Mouse (Mus musculus): ENCODE measurements around the gene Chst13.

The Chst13 gene

DNA sequence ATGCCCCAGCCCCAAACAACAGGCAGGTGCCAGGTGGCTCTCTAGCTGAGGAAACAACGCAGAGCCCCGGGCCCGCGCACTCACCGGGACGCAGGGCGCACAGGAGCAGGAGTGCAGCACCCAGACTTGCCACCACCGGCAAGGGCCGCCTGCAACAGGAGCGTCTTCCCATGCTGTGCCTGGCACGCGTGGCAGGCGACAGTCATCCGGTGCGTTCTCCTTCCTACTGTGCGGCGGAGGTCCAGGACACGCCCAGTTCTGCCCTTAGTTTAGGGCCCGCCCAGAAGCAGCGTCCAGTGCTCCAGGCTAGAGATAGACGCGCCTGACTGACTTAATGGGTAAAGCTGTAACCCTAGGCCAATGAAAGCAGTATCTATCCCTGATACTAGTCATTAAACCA lies at the start of gene Chst13:
TSS of gene Chst13 (minus strand) at position 195 of the 400 bp plus-strand sequence.
- peak; percentile 14 for DNase-seq

DNA sequence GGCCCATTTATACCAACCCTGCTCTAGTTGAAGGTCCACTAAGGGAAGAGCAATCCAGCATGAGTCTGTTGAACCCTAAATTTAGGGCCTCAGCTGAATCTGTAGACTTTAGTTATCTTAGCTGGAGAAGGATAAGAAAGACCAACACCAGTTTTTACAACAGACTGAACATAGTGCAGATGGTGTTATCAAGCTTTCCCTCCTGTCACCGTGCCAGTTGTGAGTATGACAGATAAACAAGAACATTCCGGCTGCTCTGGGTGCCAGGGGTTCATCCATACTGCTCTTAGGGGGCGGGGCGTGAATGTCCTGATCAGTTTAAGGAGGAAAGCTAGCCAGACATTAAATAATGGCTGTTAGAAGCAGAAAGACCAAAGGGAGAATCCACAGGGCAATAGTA lies 49.7 kb upstream of the Chst13 start:
- no peak for DNase-seq

DNA sequence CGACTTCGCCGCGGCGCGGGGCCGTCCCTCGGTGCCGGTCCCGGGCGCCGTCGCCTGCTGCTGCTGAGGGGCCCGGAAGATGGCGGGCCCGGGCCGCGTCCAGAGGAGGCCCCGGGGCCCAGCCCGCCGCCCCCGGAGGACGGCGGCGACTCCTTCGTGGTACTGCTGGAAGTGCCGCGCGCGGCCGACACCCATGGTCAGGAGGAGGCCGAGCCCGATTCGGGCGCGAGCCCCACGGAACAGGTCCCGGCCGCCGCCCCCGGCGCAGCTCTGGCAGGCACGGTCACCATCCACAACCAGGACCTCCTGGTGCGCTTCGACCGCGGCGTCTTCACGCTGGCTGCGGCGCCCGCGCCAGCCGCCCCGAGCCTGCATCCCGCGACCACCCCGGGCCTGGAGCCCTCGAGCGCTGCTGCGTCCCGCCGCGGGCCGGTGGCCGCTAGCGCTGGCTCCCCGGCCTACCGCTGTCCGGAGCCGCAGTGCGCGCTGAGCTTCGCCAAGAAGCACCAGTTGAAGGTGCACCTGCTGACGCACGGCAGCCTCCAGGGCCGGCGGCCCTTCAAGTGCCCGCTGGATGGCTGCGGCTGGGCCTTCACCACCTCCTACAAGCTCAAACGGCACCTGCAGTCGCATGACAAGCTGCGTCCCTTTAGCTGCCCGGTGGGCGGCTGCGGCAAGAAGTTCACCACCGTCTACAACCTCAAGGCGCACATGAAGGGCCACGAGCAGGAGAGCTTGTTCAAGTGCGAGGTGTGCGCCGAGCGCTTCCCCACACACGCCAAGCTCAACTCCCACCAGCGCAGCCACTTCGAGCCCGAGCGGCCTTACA lies 45.0 kb upstream of the Chst13 start:
- peak; percentile 57 for DNase-seq

DNA sequence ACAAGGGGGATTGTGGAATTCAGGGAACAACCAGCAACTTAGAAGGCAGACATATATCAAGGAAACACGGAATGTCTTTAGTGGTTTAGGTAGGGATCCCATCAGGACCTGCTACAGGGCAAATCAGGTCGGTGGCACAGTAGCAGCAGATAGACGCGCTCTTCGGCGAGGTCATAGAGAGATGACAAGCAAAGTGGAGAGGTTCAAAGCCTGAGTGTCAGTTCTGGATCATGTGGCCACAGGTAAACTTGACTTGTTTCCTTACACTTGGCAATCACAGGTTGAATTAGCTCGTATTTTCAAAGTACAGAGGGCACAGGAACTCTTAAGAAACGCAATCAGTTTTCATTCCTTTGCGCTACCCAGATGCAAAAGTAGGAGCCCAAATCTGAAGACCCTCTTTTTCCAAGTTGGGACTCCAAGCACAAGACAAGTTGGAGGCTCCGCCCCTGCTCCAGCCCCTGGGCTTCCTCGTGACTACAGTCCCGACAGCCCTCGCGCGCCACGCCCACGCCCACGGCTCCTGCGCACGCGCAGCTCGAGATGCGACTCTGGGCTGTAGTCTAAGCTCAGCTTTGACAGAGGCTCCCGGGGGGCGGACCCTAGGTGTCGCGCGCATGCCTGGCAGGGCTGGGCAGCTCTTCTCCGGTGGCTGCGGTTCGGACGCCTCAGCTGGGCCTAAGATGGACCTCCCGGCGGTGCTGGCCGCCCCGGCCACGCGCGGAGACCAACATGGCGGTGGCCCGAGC lies 44.2 kb upstream of the Chst13 start, which contains the start of gene Zxdc:
TSS of gene Zxdc (plus strand) at position 517 of the 749 bp plus-strand sequence.
- DNase-seq = peak; percentile 99

DNA sequence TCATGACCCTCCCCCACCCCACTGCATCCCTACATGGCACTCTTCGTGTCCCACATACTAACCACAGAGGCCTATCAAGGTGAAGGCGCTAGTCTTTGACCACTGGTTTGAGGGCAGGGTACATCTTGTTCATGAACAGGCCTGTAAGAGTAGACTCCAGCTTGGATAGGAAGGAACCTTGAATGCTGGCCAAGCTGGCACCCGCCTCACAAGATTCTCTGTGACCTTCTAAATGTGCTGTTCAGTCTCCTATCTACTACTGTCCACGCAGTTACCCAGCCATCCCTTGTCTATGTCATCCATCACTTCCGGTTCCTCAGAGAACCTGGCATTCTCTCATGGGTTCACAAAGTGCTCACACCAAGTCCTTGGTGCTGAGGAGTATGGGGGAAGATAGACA lies 38.3 kb upstream of the Chst13 start:
- no peak for DNase-seq

DNA sequence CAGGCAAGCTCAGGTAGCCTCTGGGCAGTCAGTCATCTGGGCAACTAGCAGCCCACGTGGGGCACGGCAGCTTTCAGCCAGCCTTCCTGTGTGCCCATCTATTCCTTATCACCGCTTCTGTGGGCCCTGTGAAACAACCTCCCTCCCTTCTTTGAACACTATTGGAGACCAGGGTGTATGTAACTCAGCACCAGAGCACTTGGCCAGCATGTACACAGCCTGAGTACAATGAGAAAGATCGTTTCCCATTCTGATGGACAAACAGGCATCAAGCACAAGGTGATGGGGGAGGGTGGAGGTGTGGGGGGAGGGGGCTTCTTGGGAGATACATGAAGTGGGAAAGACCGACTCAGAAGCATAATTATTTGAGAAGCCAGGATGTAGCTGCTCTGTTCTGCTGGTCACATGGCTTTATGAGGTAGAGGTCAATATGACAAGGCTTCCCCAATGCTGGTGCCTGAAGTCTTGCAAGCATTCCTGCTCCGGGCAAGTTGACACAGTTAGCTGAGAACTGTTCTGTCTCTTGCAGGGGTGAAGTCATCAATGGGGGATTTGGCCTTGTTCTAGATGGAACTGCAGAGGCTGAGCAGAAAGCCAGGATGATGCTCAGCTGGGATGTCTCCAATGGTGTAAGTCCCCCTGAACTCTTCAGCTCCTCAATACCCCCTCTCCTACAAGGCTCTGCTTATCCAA lies 36.1 kb upstream of the Chst13 start:
- no peak for DNase-seq

DNA sequence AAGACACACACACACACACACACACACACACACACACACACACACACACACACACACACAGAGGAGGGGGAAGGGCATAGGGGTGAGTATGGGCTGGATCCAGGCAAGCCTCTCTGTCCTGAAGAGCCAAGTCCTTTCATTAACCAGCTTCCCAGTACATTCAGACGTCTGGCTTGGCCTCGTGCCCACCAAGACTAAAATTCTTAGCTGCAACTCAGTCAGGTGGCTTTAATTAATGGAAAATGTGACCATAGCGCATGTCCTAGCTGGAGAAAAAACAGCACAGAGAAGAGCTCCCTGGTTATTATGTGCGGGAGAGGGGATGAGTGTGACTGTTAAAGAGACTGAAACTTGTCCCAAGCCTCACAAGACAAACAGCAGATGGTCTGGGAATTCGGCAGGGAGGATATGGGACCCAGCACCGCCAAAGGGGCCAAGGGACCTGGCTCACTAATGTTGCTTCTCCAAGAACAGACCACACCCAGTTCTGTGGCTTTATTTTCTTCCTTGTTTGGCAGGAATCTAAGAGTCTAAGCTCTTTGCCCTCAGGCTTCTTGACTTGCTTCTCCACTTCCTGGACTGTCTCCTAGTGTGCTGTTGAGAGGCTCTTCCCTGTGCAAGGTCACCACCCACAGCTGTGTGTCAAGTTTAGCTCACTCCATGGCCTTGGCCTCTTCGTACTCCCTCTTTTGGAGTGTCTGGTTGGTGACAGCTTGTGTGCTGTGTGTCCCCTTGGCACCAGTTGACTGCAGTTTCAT lies 35.2 kb upstream of the Chst13 start:
- no peak for DNase-seq

DNA sequence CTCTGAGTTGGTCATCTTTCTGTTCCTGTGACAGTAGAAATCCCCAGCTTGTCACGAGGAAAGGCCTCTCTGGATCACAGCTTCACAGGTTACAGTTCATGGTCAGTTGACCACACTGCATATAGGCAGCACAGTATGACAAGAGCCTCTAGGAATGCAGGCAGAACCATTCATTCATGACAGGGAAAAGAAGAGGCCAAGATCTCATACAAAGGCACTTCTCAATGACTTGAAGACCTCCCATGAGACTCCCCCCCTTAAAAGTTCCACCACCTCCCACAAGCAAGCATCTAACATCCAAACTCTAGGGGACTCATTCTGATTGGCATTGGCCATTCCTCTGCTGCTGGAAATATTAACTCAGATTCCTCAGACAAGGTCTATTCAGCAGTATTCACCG lies 34.5 kb upstream of the Chst13 start:
- no peak for DNase-seq

DNA sequence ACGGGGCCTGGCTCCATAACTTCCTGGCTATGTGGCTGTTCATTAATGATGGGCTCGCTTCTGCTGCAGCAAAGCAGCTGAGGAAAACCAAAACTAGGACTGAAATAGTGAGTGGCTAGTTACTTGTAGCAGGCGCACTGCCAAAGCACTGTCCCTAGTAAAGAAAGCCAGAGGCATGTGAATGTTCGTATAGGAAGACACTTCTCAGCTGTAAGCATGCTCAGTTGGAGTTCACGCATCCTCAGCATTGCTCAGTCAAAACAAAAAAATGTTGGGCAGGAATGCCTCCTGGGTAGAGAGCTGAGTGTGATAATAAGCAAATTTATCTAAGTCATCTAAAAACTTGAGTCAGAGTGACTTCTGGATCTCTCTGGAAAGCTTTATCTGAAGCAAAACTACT lies 33.2 kb upstream of the Chst13 start:
- no peak for DNase-seq

DNA sequence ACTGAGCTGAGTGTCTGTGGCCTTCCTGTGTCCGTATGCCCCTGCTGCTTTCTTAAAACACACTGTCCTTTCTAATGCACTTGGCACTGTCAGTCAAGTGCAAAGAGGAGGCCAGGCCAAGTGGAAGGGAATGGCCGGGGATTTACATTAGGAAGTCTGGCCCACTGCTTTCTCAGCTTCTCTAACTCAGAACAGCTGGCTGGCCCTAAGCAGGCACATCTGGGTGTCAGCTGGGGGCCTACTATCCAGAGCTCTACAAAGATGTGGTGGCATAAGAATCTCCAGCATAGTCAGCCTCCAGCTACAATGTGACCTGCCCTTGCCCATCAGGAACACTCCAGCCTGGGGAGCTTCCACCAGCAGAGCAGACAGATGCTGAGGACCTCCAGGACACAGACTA lies 25.0 kb upstream of the Chst13 start:
- DNase-seq = no peak

DNA sequence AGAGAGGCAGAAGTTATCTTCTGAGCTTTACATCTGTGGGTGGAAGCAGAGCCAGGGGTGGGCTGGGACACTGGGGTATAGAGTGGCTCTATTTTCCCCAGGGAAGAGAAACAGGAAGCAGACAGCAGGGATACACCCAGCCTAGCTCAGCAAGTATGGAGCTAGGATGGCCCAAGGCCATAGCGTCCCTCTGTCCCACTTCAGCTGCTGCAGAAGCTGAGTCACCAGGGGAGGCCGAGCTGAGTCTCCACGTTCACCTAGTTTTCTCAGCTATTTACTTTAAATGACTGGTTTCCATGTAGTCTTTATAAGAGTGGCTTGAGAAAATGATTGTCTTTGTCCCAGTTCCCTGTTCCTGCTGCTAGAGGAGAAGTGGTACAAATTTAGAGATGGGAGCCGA lies 23.5 kb upstream of the Chst13 start:
- no peak for DNase-seq

DNA sequence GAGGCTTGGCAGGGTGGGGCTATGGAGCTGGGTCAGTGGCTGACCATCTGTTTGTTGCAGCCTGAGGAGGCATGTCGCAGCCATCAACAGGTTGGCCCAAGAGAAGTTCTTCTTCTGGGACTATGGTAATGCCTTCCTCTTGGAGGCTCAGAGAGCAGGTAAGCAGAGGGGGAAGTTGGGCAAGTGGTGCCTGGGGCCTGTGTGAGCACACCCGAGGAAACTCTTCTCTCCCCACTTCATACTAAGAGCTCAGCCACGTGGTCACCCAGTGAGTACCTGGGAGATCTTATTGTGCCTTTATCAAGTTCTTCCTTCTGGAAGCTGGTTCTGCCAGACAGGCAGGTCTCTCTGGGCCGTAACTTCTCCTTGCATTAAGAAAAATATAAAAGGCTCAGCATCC lies 22.2 kb upstream of the Chst13 start:
- no peak for DNase-seq

DNA sequence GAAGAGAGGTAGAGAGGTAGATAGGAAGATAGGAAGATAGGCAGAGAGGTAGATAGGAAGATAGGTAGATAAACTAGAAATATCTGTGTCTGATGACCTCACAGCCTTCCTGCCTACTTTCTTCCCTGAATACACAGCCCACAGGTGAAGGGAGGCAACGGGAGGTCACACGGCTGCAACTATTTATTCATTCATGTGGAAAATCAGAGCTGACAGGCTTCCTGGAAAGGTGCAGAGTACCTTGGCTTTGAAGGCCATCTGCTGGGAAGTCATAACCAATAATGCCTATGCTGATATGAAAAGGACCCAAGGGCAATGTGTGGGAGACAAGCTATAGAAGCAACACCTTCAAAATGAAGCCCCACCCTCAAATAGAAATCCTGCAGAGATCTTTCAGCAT lies 17.4 kb upstream of the Chst13 start:
- no peak for DNase-seq

DNA sequence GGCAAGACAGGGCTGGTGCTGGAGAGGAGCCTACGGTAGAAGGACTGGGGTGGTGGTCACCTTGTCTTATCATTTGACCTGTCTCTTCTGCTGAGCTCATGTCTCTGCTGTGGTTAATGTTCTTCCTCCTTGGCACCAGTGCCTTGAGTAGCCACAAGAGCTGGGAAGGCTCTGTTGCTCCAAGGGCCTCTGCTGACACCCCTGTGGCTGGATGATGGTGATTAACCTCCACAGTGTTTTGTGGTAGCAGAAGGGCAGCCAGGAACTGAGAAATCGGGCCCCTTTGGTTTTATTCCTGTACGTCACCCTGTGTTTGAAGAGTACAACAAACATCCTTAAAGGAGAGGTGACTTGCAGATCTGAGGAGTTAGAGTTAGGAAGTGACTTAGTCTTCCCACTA lies 9.3 kb upstream of the Chst13 start:
- no peak for DNase-seq

DNA sequence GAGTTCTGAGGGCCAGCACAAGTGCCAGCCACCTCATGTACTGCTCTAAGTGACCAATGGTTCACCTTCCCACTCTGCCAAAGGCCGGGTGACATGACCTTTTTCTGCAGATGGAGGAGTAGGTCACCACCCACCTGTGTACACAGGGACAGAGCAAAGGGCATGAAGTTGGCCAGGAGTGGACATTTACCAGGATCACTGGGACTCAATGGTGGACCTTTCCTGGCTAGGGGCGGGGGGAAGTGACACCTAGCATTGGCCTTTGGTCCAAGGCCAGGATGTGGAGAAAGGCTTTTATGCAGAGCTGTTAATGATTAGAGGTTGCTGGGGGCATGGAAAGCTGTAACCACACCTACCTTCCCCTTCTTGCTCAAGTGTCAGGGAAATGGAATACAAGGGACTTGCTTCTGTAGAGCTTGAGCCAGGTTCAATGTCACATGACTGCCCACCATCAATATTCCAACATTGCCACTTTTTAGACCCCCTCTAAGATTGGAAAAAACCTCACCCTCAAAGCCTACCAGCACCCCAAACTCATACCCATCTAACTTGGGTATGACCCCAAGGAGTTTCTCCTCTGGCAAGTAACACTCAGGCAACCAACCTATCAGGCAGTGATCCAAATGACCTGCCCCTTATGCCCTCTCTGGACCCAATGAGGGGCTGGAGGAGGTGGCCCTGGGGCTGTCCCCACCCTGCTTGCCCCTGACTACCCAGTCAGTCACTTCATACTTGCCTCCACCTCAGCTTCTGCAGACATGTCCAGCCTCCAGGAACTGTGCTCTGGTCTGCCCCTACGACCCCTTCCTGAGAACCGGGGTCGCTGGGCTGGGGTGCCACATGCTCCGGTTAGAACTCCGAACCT lies 7.8 kb upstream of the Chst13 start, which contains the start of gene Uroc1:
TSS of gene Uroc1 (plus strand) at position 724 of the 865 bp plus-strand sequence.
- no peak for DNase-seq

DNA sequence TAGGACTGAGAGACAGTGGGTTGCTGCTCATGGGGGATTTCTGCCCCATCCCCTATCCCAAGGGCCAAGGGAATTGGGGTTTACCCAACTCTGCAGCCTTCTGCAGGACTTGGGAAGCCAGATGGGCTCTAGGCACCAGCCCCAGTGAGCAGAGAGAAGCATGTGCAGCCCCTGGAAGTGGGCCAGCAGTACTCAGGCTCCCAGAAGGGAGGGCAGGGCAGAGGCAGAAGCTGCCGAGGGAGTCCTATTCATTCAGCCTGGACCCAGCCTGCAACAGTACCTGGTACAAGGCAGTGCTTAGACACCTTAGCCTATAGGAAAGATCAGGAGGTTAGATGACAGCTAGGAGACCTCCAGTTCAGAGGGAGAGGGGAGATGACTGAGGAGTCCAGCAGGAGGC lies 5.0 kb upstream of the Chst13 start:
- DNase-seq = no peak

DNA sequence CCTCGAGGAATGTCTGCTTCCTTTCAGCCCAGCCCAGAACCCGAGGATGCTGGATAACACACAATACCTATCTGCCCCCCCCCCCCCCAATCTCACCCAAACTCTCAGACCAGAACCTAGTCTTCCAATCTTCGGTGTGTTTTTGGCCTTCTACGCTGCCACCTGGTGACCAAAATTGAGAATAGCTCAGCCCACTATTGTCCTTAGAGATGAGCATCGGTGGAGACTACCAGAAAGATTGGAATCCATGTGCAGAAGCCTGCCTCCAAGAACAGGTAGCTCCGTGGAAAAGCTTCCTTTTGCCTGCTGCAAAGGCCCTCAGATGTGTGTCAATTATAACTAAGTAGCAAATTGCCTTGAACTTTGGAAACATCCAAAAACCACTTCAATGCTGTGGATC lies 2.7 kb upstream of the Chst13 start:
- DNase-seq = no peak

DNA sequence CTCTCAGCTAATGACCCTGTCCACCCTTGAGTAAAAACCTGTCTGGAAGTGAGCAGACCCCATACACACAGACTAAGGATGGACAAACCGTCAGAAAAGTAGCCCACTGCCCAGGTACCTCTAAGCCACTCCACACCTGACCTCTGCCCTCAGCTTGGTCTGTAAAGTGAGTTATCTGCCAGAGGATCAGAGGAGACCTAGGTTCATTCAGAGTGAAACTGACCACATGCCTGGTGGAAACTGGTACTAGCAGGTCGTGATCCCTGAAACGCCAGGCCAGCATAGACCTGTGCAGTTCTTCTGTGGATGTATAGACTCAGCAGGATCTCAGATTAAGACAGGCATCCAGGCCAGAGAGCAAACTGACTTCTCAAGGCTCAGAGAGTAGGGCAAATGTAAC lies 522 bp downstream of the Chst13 start:
- DNase-seq = no peak

DNA sequence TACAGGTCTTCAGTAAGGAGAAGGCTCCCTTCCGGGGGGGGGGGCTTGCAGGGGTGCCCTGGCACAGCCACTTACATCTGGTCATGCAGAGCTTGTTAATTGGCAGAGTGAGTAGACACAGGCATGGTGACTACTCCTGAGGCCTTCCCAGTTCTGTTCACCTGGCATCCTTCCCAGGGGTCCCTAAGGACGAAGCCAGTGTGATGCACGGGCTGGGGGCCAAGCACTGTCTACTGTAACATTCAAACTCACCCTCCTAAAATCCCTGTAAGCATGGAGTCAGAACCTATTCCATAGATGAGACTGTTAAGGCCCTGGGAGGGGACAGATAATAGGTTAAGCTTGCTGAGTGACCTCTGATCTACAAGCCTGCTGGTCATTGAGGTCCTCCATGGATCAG lies 959 bp downstream of the Chst13 start:
- DNase-seq = no peak

DNA sequence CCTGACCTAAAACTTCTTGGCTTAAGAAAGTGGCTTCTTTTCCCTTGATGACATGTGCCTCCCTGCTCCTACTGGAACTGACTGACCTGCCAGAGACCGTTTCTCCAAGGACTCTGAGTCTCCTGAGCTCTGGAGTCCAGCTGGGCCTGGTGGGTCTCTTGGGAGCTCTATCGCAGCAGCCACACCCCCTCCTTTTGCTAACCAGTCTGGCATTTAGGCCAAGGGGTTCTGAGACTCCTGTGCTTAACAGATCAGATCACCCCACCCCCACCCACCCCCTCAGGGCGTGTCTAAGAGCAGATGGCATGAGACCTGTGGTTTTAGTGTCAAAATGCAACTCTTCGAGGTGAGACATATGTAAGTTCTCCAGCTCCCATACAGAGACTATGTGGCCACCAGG lies 3.2 kb downstream of the Chst13 start:
- no peak for DNase-seq

DNA sequence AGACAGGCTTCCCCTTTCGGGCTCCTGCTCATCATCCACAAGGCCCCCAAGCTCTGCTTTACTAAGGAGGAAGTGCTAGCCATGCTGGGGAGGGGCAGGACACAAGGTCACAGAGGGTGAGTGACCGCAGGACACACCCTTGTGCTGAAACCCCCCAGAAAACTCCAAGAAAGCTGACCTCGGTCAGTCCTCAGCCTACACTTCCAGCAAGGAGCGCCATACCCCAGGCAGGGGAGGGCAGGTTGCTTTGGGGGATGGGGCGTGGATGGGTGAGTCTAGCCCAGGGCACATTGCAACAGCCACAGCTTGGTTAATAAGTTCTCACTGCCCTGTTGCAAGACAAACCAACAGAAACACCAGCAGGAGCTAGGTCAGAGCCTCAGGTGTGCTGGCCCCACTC lies 4.6 kb downstream of the Chst13 start:
- no peak for DNase-seq

Data from thymus, postnatal 4 days (tissue).